Mouse (Mus musculus) forebrain, embryonic 11.5 days (tissue): Measurements from ENCODE around the gene D630003M21Rik. TPM values are rescaled to one million over a fixed set of nuclear protein-coding genes. Genes with fewer than 3 reads are reported as not detected.

Source experiments
- ATAC-seq: fragments of 200-750 bp; cut with Nextera tagmentation; replicated peaks from 2 replicates; pipeline ENCODE4 v1.8.0; 2017; ENCODE audit warnings: moderate TSS enrichment; ENCODE audit not compliant: low FRiP score
- DNase-seq: peaks from one replicate; pipeline ENCODE4 v3.0.0-alpha.2; 2017; ENCODE audit warnings: low spot score
- H3K27ac ChIP-seq: fragments of 300-500 bp; sonication (generic); 2 replicates; pipeline ENCODE4 v1.5.1; 2014; ENCODE audit warnings: low read depth, low read length
- H3K27me3 ChIP-seq: fragments of 300-500 bp; sonication (generic); 2 replicates; pipeline ENCODE4 v1.6.1; 2014; ENCODE audit warnings: mild to moderate bottlenecking, low read length, mixed read lengths; ENCODE audit not compliant: control insufficient read depth, insufficient read depth
- H3K36me3 ChIP-seq: fragments of 300-500 bp; sonication (generic); 2 replicates; pipeline ENCODE4 v1.6.1; 2014; ENCODE audit warnings: mild to moderate bottlenecking, low read length, moderate library complexity, mixed read lengths; ENCODE audit not compliant: control insufficient read depth, insufficient read depth
- H3K4me1 ChIP-seq: fragments of 300-500 bp; sonication (generic); replicated peaks from 2 replicates; pipeline ENCODE4 v1.6.1; 2014; ENCODE audit warnings: low read length, mixed read lengths; ENCODE audit not compliant: control insufficient read depth, insufficient read depth
- H3K4me2 ChIP-seq: fragments of 300-500 bp; sonication (generic); 2 replicates; pipeline ENCODE4 v1.6.1; 2014; ENCODE audit warnings: low read depth, mild to moderate bottlenecking, low read length, moderate library complexity, mixed read lengths; ENCODE audit not compliant: severe bottlenecking
- H3K4me3 ChIP-seq: fragments of 300-500 bp; sonication (generic); 2 replicates; pipeline ENCODE4 v1.5.1; 2014; ENCODE audit warnings: low read depth, low read length
- H3K9ac ChIP-seq: fragments of 300-500 bp; sonication (generic); 2 replicates; pipeline ENCODE4 v1.6.1; 2014; ENCODE audit warnings: low read length
- H3K9me3 ChIP-seq: fragments of 300-500 bp; sonication (generic); 2 replicates; pipeline ENCODE4 v1.6.1; 2016; ENCODE audit warnings: low read length, mixed read lengths; ENCODE audit not compliant: control insufficient read depth
- WGBS: fragments of 180-500 bp; shearing (Covaris S2); extraction: QIAGEN DNeasy Blood & Tissue Kit; methylation state at CpG from one replicate; pipeline ENCODE4 v1.1.7; 2014; 5-methylcytosine and 5-hydroxymethylcytosine counted together
- polyA plus RNA-seq: library from polyadenylated mRNA; unstranded; fragments of >200 nt; fragmentation: Nextera tagmentation; extraction: Ambion mirVana; gene quantifications from 2 replicates; pipeline ENCODE4 v1.2.1, GENCODE M21; 2014

Gene D630003M21Rik
- polyA plus RNA-seq, 1 experiment from 2014 or later = 2.7 TPM

GRCm38 (mm10) chr2:158144263-158144662 is 84.8 kb downstream of the D630003M21Rik start:
- Histone ChIP-seq H3K27me3 (0 out of 2 replicates have a peak, but pooled peaks cover 3% of the 10 kb centered on the region), H3K27ac (no peak overlapping the region), H3K4me2 (no peak overlapping the region), H3K36me3 (no peaks in the 10 kb centered on the region), H3K9me3 (no peaks in the 10 kb centered on the region), H3K9ac (no peak overlapping the region), H3K4me3 (no peak overlapping the region), H3K4me1 (peaks cover 2% of the 10 kb centered on the region; the same call in 1 of the 2 replicates)
- DNase-seq (no peak), ATAC-seq (no peak)
- WGBS = 55% methylated on average over 8 of the region's 8 CpGs

GRCm38 (mm10) chr2:158143816-158144215 is 85.2 kb downstream of the D630003M21Rik start:
- Histone ChIP-seq H3K4me1 (peaks cover 2% of the 10 kb centered on the region; the same call in 1 of the 2 replicates), H3K4me3 (no peak overlapping the region), H3K9me3 (no peaks in the 10 kb centered on the region), H3K27ac (no peak overlapping the region), H3K9ac (no peak overlapping the region), H3K27me3 (0 out of 2 replicates have a peak, but pooled peaks cover 3% of the 10 kb centered on the region), H3K36me3 (no peaks in the 10 kb centered on the region), H3K4me2 (no peak overlapping the region)
- DNase-seq (no peak), ATAC-seq (no peak)
- 60% methylated on average over 3 of the region's 3 CpGs for WGBS

- 82% methylated on average over 18 of the region's 18 CpGs for WGBS
- no peak overlapping the region for H3K9ac ChIP-seq
- H3K27ac ChIP-seq = no peak overlapping the region
- H3K4me3 ChIP-seq = no peak overlapping the region
- no peak overlapping the region for H3K4me2 ChIP-seq
- no peaks in the 10 kb centered on the region for H3K36me3 ChIP-seq
- no peaks in the 10 kb centered on the region for H3K9me3 ChIP-seq
- ATAC-seq = no peak
- no peak for DNase-seq
- H3K4me1 ChIP-seq = peaks cover 2% of the 10 kb centered on the region; the same call in 1 of the 2 replicates
- H3K27me3 ChIP-seq = 0 out of 2 replicates have a peak, but pooled peaks cover 3% of the 10 kb centered on the region
These were observed 86.0 kb downstream of the D630003M21Rik start for GRCm38 (mm10) chr2:158142981-158143380.

- H3K4me1 ChIP-seq = peaks cover 2% of the 10 kb centered on the region; the same call in 1 of the 2 replicates
- no peaks in the 10 kb centered on the region for H3K36me3 ChIP-seq
- 0 out of 2 replicates have a peak, but pooled peaks cover 3% of the 10 kb centered on the region for H3K27me3 ChIP-seq
- ATAC-seq (no peak), DNase-seq (no peak)
- H3K4me2 ChIP-seq = no peak overlapping the region
- no peak overlapping the region for H3K27ac ChIP-seq
- no peaks in the 10 kb centered on the region for H3K9me3 ChIP-seq
- H3K9ac ChIP-seq = no peak overlapping the region
- WGBS = 82% methylated on average over 7 of the region's 7 CpGs
- no peak overlapping the region for H3K4me3 ChIP-seq
These were observed 87.2 kb downstream of the D630003M21Rik start for GRCm38 (mm10) chr2:158141690-158142440.

- 0 out of 2 replicates have a peak, but pooled peaks cover 3% of the 10 kb centered on the region for H3K27me3 ChIP-seq
- no peak overlapping the region for H3K4me3 ChIP-seq
- no peak for DNase-seq
- H3K27ac ChIP-seq = no peak overlapping the region
- H3K4me1 ChIP-seq = peaks cover 2% of the 10 kb centered on the region; the same call in 1 of the 2 replicates
- 88% methylated on average over 7 of the region's 7 CpGs for WGBS
- ATAC-seq = no peak
- H3K9me3 ChIP-seq = no peaks in the 10 kb centered on the region
- H3K36me3 ChIP-seq = no peaks in the 10 kb centered on the region
- H3K9ac ChIP-seq = no peak overlapping the region
- no peak overlapping the region for H3K4me2 ChIP-seq
These were observed 87.8 kb downstream of the D630003M21Rik start for GRCm38 (mm10) chr2:158141271-158141670.

- no peak for DNase-seq
- H3K27me3 ChIP-seq = 0 out of 2 replicates have a peak, but pooled peaks cover under 1% of the 10 kb centered on the region
- ATAC-seq = no peak
- H3K4me2 ChIP-seq = no peak overlapping the region
- H3K36me3 ChIP-seq = no peaks in the 10 kb centered on the region
- H3K4me3 ChIP-seq = no peak overlapping the region
- 89% methylated on average over 5 of the region's 5 CpGs for WGBS
- no peak overlapping the region for H3K9ac ChIP-seq
- H3K27ac ChIP-seq = no peak overlapping the region
- no peaks in the 10 kb centered on the region for H3K9me3 ChIP-seq
- H3K4me1 ChIP-seq = no peaks in the 10 kb centered on the region; the same call in 1 of the 2 replicates
These were observed 88.4 kb downstream of the D630003M21Rik start for GRCm38 (mm10) chr2:158140664-158141063.

GRCm38 (mm10) chr2:158139628-158140027 is 89.4 kb downstream of the D630003M21Rik start:
- Histone ChIP-seq H3K36me3 (no peaks in the 10 kb centered on the region), H3K4me3 (no peak overlapping the region), H3K27ac (no peak overlapping the region), H3K4me1 (no peaks in the 10 kb centered on the region), H3K9ac (no peak overlapping the region), H3K27me3 (no peaks in the 10 kb centered on the region), H3K4me2 (no peak overlapping the region), H3K9me3 (no peaks in the 10 kb centered on the region)
- ATAC-seq = no peak
- DNase-seq = no peak
- 55% methylated on average over 7 of the region's 7 CpGs for WGBS

- H3K9me3 ChIP-seq = no peaks in the 10 kb centered on the region
- 93% methylated on average over 9 of the region's 9 CpGs for WGBS
- no peak overlapping the region for H3K4me2 ChIP-seq
- H3K4me3 ChIP-seq = no peak overlapping the region
- H3K27ac ChIP-seq = no peak overlapping the region
- no peak for ATAC-seq
- no peaks in the 10 kb centered on the region for H3K27me3 ChIP-seq
- DNase-seq = no peak
- H3K9ac ChIP-seq = no peak overlapping the region
- no peaks in the 10 kb centered on the region for H3K4me1 ChIP-seq
- no peaks in the 10 kb centered on the region for H3K36me3 ChIP-seq
These were observed 90.2 kb downstream of the D630003M21Rik start for GRCm38 (mm10) chr2:158138778-158139177.
